Mouse (Mus musculus) lung, adult 2 months (tissue): ENCODE data around the gene Fdxr.

Experiments used
- CTCF ChIP-seq: fragments of 200-500 bp; IDR thresholded peaks from 2 replicates; pipeline ENCODE4 v1.5.1; 2011; ENCODE audit warnings: mild to moderate bottlenecking, low read length, control low read depth; ENCODE audit not compliant: insufficient read depth
- POLR2A ChIP-seq: fragments of 200-500 bp; IDR thresholded peaks from 2 replicates; pipeline ENCODE4 v1.6.1; 2011; ENCODE audit warnings: low read depth, mild to moderate bottlenecking, control low read depth, low read length, borderline replicate concordance; ENCODE audit errors: extremely low read depth

GRCm38 (mm10) chr11:115262954-115263353 lies 13.9 kb downstream of the Fdxr start:
- TF ChIP-seq POLR2A (no peak), CTCF (no peak)
